Mouse (Mus musculus) left cerebral cortex, adult 11 months (tissue): ENCODE results near the gene Gramd2.
A peak's percentile ranks its signal among the peaks of the same experiment; 100 is the strongest.

ENCODE experiments used
- DNase-seq: peaks from one replicate; pipeline ENCODE4 v3.0.0; 2022; ENCODE audit warnings: low spot score

The Gramd2 gene

DNA sequence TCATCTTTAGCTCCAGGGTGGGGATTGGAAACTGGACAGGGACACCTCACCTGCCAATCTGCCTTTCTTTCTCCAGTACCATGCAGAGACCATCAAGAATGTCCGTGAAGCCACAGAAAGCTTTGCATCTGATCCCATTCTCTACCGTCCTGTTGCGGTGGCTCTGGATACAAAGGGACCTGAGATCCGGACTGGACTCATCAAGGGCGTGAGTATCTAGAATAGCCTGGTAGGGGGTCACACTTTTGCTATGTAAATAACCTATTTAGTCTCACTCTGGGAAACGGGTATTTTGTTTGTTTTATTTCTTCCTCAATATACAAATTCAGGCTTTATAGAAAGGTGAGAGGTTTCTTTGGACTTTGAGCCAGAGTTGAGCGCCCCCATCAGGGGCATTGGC is 11.5 kb upstream of the Gramd2 start:
- DNase-seq = no peak

DNA sequence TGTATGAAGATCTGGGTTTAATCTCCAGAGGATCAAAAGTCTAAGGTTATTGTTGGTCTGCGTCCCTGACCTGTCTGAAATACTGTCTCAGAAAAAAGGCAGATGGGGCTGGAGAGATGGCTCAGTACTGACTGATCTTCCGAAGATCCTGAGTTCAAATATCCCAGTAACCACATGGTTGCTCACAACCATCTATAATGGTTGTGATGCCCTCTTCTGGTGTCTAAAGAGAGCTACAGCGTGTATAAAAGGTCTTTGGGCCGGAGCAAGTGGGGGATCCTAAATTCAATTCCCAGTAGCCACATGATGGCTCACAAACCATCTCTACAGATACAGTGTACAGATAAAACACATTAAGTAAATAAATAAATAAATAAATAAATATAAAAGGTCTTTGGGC is 10.8 kb upstream of the Gramd2 start:
- no peak for DNase-seq

DNA sequence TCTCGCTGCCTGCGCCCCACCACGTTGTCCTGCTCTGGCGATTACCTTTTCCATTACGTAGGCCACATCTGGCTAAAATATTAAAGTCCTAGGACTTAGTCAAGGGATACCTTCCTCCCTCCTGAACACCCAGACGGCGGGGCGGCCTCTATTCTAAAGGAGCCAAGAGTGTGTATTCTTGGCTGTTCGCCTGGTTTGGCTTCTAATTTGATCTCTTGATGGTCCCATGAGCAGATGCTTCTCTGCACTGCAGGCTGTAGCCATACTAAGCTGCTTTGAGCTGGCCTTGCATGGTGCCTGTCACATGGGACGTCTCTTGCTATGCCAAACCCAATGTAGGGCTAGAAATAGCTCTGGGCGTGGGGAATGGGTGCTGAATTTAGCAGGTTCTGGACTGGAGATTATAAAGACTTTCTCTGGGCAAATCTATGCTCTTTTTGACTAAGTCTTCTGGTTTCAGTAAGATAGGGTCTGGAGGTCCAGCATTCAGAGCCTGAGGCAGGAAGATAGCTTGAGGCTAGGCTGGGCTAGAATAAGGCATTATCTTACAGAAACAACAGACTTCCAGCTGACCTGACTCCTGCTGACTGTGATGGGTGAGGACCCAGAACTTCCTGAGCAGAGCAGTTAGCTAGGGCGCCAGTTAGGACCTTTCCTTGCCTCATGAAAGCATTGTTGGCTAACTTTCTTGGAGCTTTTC is 7.6 kb upstream of the Gramd2 start:
- DNase-seq = no peak

DNA sequence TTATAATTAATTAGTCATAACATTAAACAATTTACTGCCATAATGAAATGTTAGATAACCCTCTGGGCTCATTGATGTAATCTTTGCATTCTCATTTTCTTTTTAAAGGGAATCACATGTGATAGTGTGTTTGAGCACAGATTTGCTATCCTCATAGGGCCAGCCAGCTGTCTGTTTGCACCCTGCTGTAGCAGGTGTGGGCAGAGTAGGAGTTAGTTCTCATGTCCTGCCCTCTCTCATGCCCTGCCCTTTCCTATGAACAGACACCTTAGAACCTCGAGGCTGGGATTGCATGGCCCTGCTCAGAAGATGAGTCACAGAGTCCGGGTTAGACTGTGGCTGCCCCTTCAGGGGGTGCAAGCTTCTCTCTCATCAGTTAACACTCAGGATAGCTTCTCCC is 6.5 kb upstream of the Gramd2 start:
- no peak for DNase-seq

DNA sequence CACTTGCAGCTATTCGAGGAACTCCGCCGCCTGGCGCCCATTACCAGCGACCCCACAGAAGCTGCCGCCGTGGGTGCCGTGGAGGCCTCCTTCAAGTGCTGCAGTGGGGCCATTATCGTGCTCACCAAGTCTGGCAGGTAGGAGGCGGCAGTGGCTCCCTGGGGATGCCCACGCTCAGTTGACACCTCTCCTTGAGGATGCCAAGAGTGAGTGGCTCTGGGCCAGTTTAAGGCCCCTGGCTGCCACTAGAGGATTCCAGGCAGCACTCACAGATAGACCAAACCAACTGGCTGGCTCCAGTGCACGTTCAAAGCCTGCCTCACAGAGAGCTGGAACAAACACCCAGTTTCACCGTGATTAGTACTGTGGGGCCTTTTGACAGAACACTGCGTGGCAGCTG is 4.3 kb upstream of the Gramd2 start:
- DNase-seq = no peak

DNA sequence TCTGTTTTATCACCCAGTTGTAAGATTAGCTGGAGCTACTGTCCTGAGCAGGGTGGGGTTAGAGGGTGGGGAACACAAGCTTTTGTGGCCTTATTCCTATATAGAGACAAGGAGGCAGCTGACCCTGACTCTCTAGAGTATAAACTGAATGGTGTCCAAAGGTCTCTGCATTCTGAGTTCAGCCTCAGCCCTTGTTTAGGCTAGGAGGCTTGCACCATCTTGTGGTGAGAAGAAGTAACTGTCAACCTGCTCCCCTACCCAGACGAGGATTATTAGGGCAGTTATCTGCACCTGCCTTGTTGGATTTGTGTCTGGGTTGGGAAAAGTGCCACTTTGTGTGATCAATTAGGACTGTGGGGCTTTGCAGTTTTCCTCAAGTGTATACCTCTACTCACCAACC is 1.6 kb upstream of the Gramd2 start:
- DNase-seq = no peak

DNA sequence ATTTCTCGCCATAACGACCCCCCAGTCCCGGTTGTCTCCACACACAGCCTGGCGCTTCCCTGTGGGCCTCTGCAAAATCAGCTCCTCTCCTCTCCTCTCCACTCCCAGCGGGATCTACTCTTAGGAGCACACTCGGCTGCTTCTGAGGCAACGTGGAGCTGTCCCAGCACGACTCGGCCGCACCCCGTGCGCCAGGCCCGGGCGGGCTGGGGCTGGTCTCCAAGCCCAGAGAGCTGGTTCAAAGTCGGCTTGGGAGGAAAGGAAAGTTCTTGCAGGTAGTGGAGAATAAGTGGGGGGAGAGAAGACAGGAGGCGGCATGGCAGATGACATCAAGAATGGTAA is 561 bp downstream of the Gramd2 start:
- DNase-seq = no peak

DNA sequence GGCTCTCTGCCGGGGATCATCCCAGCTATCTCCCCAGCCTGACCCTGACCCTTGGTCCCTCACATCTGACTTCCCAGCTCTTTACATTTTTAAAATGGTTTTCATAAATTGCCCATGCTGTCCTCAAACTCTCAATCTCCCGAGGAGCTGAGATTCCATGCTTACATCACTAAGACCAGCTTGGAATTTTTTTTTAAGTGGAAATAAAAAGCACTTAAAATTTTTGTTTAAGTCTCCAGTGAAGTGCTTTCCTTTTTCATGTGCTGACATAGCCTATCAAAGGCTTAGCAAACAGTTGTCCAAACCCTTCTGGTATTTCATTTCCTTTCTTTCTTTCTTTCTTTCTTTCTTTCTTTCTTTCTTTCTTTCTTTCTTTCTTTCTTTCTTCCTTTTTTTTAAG is 4.1 kb downstream of the Gramd2 start:
- DNase-seq = no peak

DNA sequence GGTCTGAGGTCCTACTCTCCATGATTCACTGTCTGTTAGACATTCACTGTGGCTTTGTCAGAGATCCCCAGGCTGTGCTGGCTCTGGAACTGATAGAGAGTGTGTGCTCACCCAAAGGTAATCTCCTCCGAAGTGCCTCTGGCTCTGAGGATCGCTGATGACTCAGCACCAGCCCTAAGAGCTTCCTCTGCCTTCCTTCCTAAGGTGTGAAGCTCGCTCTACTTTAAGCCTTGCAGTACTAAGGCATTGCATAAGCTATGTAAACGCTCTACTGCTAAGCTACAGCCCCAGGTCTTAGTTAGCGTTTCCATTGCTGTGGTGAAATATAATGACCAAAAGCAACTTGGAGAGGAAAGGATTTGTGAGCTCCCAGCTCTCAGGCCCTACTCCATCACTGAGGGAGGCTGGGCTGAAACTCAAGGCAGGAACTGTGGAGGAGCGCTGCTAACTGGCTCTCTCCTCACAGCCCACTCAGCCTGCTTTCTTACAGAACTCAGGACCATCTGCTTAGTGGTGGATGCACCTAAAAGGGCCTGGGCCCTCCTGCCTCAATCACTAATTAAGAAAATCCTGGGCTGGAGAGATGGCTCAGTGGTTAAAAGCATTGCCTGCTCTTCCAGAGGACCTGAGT is 7.6 kb downstream of the Gramd2 start:
- peak; percentile 60 for DNase-seq

DNA sequence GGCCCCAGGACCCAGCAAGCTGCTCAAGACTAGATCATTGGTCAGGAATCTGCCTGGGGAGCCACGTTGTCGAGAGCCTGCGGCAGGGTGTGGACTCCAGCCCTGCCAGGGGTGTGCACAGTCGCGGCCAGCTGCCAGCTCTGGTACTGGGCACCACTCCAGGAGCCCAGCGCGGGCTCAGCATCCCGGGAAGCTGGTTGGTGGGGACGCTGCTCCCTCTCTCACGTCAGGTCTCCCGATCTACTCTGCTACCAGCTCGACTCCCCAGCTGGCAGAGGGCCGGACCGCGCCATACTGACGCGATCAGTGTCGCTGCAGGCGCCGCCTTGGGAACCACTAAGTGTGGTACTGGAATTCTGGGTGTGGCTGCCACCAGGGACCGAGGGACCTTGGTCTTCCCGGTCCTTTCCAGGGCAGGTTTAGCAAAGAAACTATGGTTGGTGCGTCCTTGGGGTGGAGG is 11.7 kb downstream of the Gramd2 start:
- DNase-seq = peak; percentile 81

DNA sequence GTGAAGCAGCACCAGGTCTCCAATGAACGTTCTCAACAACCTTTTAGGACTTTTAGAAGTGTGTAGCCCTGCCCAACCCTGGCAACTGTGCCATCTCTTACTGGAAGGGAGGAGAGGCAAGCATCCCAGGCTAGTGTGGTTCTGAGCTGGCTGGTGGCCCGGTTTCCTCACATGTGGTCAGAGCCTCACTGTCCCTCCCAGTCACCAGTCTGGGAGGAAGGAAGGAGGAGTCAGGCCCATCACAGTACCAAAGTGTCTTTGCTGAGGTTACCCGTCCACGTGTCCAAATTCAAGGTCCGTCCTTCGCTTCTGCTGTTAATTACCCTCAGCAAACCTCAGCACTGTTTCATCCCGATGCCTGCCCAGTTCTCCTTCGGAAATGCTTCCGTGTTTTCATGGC is 12.2 kb downstream of the Gramd2 start:
- no peak for DNase-seq

DNA sequence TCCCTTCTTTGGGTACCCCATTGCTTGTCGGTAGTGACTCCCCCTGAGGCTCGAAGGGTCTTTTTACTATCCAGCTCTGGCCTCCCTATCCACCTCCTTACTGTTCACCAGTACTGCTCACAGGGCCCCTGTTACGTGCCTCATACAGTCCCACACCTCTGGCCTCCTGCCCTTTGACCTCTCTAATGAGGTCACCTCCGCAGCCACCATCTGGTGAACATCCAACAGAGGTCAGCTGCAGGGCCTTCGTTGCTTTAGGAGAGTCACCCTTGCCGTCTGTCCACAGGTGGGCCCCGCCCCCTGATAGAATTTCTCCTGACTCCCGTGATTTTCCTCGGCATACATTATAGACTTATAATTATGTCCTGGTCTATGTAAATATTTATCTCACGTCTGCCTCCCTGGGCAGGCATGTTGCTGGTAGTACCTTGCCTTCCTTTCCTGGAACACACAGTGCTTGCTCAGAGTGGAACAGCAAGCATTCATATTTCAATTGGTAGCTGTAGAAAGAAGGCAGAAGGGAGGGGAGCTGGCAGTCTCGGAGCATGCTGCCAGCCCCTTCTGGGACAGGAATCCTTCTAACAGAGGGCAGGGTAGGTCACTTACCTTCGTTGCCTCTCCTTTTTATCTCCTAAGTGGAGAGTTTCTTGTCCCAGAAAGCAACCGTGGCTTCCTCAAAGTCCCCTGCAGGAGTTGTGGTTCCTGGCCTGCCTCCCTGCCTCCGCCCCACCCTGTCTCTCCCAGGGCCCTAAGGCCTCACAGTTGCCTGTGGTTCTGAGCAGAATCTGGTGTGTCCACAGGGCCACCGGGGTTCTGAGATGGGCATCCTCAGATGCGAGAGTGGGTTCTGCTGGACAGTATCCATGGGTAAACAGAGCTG is 14.9 kb downstream of the Gramd2 start:
- no peak for DNase-seq

DNA sequence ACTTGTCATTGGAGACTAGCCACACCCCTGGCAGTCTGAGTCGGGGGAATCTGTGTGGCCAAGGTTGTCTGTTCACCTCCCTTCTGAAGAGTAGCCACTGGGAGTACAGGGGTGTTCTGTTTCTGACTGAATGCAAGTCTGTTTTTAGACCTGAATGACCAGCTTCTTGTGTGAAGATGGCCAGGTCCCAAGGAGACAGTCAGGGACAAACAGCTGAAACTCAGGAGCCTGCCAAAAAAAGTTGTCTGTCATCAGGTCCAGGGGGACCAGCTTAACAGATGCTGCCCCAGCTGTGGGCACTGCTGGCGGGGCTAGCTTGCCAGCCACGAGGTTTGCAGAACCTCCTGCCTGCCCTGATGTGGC is 15.5 kb downstream of the Gramd2 start:
- no peak for DNase-seq

DNA sequence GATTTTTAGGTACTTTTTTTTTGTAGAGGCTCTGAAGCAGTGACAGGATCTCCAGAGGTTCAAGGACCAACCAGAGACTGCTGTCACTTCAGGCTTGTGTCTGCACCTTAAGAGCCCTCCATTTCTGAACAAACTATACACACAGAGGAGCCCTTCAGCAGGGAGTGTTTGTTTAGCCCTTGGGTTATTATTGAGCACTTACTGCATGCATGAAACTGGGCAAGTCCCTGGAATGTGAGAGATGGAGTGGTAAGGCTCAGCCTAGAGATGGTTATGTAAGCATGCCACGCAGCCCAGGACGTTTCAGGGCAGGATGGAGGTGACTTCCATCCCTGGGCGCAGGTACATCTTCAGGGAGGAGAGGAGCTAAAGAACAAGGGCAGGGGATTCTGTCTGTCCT is 16.4 kb downstream of the Gramd2 start:
- no peak for DNase-seq

DNA sequence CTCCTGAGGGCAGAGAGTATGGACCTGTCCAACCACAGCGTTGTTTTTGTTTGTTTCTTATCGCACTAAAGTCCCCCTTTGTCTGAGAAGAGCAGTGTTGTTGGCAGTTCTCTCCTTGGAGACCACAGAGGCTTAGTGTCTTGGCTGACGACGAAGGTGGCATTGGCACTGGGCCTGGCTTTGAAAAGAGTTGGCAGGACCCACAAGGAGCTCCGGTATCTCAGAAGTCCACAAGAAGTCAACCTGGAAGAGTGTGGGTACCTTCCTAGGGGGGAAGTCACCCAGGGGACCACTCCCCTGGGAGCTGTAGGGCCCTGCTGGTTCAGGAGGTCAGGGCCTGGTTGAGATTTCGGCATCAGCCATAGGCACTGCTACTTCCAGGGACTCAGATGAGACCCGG is 21.1 kb downstream of the Gramd2 start:
- no peak for DNase-seq

DNA sequence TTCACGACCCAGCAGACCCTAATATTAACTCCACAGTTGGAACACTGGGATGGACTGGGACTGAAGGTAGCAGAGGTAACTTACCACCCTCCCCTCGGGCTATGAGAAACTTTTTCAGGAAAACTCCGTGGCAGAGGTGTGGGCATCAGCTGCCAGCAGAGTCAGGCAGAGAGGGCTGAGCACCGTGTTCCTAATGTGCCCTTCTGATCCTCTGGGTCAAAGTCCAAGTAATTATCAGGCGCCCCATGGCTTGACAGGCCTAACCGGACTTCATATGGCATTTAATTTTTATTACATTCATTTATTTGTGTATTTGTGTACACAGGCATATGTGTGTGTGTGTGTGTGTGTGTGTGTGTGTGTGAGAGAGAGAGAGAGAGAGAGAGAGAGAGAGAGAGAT is 23.2 kb downstream of the Gramd2 start:
- DNase-seq = no peak

DNA sequence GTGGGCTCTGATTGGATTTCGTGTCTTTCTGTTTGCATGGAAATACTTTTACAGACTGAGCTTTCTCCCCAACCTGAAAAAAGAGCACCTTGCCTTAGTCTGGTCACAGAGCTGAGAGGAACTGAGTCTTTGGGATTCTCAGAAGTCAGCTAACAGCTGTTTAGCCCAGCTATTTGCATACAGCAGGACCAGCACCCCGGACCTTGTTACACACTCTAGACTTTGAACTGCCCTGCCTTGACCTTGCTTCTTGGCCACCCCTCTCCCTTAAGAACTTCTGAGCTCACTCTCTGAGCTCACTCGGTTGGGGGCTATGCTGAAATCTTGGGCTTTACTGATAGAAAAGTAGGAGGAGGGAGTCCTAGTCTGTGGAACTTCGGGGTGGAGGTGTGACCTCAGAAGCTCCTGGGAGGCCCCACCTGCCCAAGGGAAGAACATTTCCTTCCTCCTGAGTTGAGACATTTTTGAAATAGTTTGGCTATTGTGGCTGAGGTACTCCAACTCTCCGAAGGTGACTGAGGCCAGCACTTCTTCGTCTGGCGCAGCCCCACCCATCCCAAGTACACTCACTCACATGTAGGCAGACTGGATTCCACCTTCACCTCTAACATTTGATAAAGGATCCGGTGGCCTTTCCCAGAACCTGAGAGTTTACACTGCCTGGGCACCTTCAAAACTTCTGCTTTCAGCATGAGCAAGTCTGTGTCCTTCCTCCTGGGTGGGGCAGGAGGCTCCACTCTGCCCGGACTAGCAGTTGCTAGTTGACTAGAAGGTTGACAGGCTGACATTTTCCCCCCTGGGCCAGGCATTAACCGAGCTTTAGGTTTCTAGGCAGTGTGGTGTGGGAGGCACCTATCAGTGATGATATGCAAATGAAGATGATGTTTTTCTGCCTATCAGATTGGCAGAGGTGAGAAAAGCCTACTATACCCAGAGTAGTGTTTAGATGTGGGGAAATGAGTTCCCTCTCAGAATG is 27.2 kb downstream of the Gramd2 start:
- DNase-seq = no peak

DNA sequence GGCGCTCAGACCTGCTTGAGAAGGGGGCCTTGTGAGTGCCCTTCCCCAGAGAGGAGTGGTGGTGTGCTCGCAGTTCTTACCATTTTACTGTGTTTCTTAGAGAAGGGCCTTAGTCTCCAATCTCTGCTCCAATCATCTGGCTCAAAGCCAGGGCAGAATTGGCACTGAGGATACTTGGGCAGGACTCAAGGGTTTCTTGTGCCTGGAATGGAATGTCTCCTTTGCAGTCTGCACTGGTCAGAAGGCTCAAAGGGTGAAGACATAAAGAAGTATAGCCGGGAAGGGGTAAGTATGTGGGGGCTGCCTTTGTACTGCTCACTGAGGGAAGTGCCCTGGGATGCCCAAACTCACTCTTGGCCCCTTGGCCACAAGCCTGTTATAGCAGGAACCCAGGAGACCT is 29.3 kb downstream of the Gramd2 start:
- no peak for DNase-seq

DNA sequence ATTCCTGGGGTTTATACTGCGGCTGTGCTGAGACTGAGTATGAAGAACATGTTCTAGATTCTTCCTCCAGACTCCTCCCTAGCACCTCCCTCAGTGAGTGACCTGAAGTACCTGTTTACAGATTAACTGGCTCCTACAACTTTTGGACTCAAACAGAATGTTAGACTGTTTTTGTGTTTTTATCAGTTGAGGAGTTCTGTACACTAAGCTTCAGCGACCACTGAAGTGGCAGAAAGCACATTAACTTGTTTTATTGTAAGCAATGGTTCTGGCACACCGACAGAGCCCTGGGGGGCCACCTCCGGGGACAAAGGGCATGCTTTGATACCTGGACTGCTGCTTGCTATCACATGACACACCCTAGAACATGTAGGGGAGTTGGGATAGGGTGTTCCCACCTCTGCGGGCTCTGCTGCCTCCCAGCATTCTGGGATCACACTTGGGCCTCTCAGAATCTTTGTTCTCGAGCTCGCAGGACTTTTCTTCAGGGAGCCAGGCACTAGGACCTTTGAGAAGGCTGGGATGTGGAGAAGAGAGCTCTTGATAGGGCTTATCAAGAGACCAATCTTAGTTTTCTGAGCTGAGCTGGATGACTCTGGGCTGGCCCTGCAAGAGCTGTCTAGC is 36.4 kb downstream of the Gramd2 start:
- DNase-seq = no peak

DNA sequence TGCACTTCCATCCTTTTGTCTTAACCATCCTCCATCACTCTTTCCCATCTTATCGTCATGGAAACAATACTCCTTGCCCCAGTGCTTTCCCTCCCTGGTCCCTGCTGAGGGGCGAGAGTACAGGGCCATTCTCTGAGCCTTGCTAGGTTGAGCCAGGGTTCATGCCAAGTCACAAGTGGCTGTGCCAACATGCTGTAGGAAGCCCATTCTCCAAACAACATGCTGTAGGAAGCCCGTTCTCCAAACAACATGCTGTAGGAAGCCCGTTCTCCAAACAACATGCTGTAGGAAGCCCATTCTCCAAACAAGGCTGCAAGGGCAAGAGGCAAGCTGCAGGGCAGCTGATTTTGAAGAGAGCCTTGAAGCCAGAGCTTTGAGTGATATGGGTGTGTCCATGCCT is 38.3 kb downstream of the Gramd2 start:
- no peak for DNase-seq

DNA sequence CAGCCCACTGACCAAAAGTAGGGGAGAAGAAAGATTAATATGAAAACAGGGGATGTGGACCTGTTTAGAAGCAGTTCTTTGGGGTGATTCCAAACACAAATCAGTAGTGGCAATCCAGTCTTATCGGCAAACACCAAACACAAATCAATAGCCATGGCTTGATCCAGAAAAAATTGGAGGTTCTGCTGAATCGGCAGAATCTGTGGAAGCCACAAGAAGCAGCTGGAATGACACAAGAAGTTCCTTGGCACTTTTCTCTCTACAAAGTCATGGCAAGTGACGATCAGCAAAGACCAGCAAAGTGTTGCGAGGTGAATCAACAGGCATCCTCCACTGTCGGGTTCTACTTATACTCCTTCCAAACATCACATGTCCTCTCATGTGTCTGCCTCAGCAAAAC is 41.2 kb downstream of the Gramd2 start:
- DNase-seq = no peak
